Comparison of ENCODE assay signal across 1 mouse cellular context in the genomic region with DNA sequence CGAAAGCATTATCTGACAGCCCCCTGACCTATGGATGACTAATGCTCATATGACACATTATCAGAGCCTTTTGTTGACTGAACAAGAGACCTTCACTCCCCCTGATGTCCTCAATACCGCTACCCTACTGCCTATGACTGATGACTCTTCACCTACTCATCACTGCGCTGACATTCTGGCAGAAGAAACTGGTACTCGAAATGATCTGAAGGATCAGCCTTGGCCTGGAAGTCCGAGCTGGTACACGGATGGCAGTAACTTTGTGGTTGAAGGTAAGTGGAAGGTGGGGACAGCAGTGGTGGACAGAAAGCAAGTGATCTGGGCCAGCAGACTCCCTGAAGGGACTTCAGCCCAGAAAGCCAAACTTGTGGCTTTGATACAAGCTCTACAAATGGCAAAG. TPM values are rescaled to one million over a fixed set of nuclear protein-coding genes. Genes with fewer than 3 reads are reported as not detected.
"Had no signal": no experiment of that assay in that cellular context is flagged by ENCODE, and none has a peak within 500 bp of the region (broad histone marks: within the 10 kb centered on the region; RNA-seq: fewer than 3 reads in every experiment).

No protein-coding gene starts in this region.

RNA-seq across cellular contexts. Expression of a gene that starts 19.7 kb away (rescaled TPM):
- polyA plus RNA-seq: erythroblast, embryonic 14.5 days had no signal
